Mouse (Mus musculus): ENCODE data around the gene Ube2d2b. TPM values are rescaled to one million over a fixed set of nuclear protein-coding genes. Genes with fewer than 3 reads are reported as not detected.

Ube2d2b gene
- polyA plus RNA-seq, 1 experiment from 2014 or later: 0.95 TPM

DNA sequence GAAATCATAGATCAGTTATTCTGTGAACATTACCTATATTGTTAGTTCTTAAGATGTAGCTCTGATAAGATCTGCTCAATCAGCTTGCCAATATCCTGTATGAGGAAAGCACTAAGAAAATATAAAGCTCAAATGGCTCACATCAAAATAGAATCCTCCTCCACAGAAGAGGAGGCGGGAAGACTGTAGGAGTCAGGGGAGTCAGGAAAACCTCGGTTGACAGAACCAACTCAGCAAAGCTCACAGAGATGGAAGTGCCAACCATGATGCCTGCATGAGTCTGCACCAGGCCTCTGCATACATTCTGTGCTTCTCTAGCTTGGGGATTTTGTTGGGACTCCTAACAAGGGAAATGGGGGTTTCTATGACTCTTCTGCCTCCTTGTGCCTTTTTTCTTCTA, 28.7 kb upstream of the Ube2d2b start:
- H3K27ac ChIP-seq (ENCODE audit: low read depth, low read length): no peak overlapping the region

DNA sequence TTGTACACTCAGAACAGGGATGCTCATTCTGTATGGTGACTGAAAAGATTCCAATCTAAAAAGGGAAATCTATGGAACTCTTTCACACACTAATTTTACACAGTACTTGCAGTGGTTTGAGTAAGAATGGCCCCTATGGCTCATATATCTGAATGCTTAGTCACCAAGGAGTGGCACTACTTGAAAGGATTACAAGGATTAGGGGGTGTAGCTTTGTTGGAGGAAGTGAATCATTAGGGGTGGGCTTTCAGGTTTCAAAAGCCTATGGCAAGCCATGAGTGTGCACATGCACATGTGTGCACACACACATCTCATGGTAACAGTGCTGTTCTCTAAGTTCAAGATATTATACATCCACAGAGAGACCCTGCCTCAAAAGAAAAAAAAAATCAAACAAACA, 27.3 kb upstream of the Ube2d2b start:
- H3K4me1 ChIP-seq (ENCODE audit: control insufficient read depth, insufficient read depth, low read length): no peaks in the 10 kb centered on the region
- no peak overlapping the region for H3K4me2 ChIP-seq (replicated peaks; ENCODE audit: low read depth, low read length)
- H3K9me3 ChIP-seq (ENCODE audit: control insufficient read depth, low read length): no peaks in the 10 kb centered on the region
- no peak for ATAC-seq (ENCODE audit: low FRiP score, low TSS enrichment)
- no peak overlapping the region for H3K4me3 ChIP-seq (ENCODE audit: low read length)
- no peak overlapping the region for H3K9ac ChIP-seq (ENCODE audit: low read depth, low read length)
- H3K27ac ChIP-seq (ENCODE audit: low read depth, low read length): no peak overlapping the region
- no peaks in the 10 kb centered on the region for H3K27me3 ChIP-seq (ENCODE audit: control insufficient read depth, insufficient read depth, low read length)
- H3K36me3 ChIP-seq (ENCODE audit: control insufficient read depth, insufficient read depth, low read length): peaks cover 14% of the 10 kb centered on the region; the same call in 1 of the 2 replicates

More for the DNA sequence above, 28.7 kb upstream of the Ube2d2b start:
- Histone ChIP-seq H3K4me1 (ENCODE audit: control insufficient read depth, insufficient read depth, low read length) (no peaks in the 10 kb centered on the region), H3K27me3 (ENCODE audit: control insufficient read depth, insufficient read depth, low read length) (no peaks in the 10 kb centered on the region), H3K36me3 (ENCODE audit: control insufficient read depth, insufficient read depth, low read length) (peaks cover 23% of the 10 kb centered on the region; the same call in 1 of the 2 replicates), H3K4me2 (replicated peaks; ENCODE audit: low read depth, low read length) (no peak overlapping the region), H3K9me3 (ENCODE audit: control insufficient read depth, low read length) (no peaks in the 10 kb centered on the region), H3K4me3 (ENCODE audit: low read length) (no peak overlapping the region), H3K9ac (ENCODE audit: low read depth, low read length) (no peak overlapping the region)
- WGBS: 73% methylated on average over 2 of the region's 2 CpGs
- no peak for ATAC-seq (ENCODE audit: low FRiP score, low TSS enrichment)

DNA sequence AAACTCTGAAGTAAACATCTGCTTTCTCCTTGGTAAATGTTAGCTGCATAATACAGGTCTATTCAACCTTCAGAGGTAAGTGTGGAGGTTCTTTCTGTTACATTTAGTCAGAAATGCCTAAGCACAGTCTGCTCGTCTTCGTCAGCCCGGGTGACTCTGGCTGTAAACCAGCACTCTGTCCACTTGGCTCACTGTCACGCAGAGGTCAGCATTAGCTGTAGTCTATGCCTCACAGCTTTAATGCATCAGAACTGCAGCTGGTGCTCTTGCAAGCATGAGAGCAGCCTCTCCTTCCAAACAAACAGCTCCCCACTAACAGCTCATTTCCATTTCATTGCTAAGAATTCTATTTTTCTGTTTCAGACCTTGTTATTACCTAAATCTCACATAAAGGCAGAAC, 22.4 kb upstream of the Ube2d2b start:
- Histone ChIP-seq H3K27me3 (ENCODE audit: control insufficient read depth, insufficient read depth, low read length) (no peaks in the 10 kb centered on the region), H3K36me3 (ENCODE audit: control insufficient read depth, insufficient read depth, low read length) (peaks cover 9% of the 10 kb centered on the region; the same call in 1 of the 2 replicates), H3K27ac (ENCODE audit: low read depth, low read length) (no peak overlapping the region), H3K9ac (ENCODE audit: low read depth, low read length) (no peak overlapping the region), H3K4me1 (ENCODE audit: control insufficient read depth, insufficient read depth, low read length) (no peaks in the 10 kb centered on the region), H3K4me3 (ENCODE audit: low read length) (no peak overlapping the region), H3K9me3 (ENCODE audit: control insufficient read depth, low read length) (no peaks in the 10 kb centered on the region), H3K4me2 (replicated peaks; ENCODE audit: low read depth, low read length) (no peak overlapping the region)
- no peak for ATAC-seq (ENCODE audit: low FRiP score, low TSS enrichment)
- 75% methylated on average over 4 of the region's 4 CpGs for WGBS

DNA sequence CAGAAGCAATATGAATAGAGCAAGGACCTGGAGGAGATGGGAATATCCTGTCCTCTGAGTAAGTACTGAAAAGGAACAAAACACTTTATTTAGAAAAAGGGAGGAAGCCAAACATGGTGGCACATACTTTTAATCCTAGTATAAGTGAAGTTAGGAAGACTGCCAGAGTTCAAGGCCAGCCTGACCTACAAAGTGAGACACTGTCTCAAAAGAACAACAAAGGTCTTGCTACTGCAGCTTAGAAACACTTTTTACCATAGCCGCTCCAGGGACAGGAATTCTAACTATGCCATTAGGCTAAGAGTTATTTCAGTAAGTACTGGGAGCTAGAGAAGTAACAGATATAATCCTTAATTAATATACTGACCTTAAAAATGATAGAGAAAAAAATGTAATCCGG, 15.2 kb upstream of the Ube2d2b start:
- H3K27ac ChIP-seq (ENCODE audit: low read depth, low read length): no peak overlapping the region
- H3K4me3 ChIP-seq (ENCODE audit: low read length): no peak overlapping the region
- no peaks in the 10 kb centered on the region for H3K27me3 ChIP-seq (ENCODE audit: control insufficient read depth, insufficient read depth, low read length)
- H3K9ac ChIP-seq (ENCODE audit: low read depth, low read length): no peak overlapping the region
- 85% methylated on average over 2 of the region's 2 CpGs for WGBS
- H3K4me2 ChIP-seq (replicated peaks; ENCODE audit: low read depth, low read length): no peak overlapping the region
- no peak for ATAC-seq (ENCODE audit: low FRiP score, low TSS enrichment)
- H3K4me1 ChIP-seq (ENCODE audit: control insufficient read depth, insufficient read depth, low read length): no peaks in the 10 kb centered on the region
- H3K9me3 ChIP-seq (ENCODE audit: control insufficient read depth, low read length): no peaks in the 10 kb centered on the region
- peaks cover 40% of the 10 kb centered on the region for H3K36me3 ChIP-seq (ENCODE audit: control insufficient read depth, insufficient read depth, low read length)

DNA sequence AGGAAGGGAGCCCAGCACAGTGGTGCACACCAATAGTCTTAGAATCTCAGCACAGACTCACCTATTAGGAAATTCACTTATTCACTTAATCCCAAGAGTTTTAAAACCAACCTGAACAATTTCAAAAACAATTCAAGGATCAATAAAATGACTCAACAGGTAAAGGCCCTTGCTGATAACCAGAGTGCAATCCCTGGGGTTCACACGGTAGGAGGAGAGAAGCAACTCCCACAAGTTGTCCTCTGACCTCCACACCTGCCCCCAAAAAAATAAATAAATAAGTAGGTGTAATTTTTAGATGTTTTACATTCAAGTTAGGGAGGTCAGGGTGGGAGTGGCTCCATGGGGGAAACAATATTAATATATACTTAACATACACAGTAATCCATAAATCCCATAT, 7.4 kb upstream of the Ube2d2b start:
- 77% methylated on average over 1 of the region's 1 CpGs for WGBS
- Histone ChIP-seq H3K4me2 (replicated peaks; ENCODE audit: low read depth, low read length) (no peak overlapping the region), H3K27me3 (ENCODE audit: control insufficient read depth, insufficient read depth, low read length) (no peaks in the 10 kb centered on the region), H3K9ac (ENCODE audit: low read depth, low read length) (no peak overlapping the region), H3K27ac (ENCODE audit: low read depth, low read length) (no peak overlapping the region), H3K4me1 (ENCODE audit: control insufficient read depth, insufficient read depth, low read length) (no peaks in the 10 kb centered on the region), H3K4me3 (ENCODE audit: low read length) (no peak overlapping the region), H3K9me3 (ENCODE audit: control insufficient read depth, low read length) (no peaks in the 10 kb centered on the region), H3K36me3 (ENCODE audit: control insufficient read depth, insufficient read depth, low read length) (peaks cover 5% of the 10 kb centered on the region; the same call in 1 of the 2 replicates)
- ATAC-seq (ENCODE audit: low FRiP score, low TSS enrichment): no peak

DNA sequence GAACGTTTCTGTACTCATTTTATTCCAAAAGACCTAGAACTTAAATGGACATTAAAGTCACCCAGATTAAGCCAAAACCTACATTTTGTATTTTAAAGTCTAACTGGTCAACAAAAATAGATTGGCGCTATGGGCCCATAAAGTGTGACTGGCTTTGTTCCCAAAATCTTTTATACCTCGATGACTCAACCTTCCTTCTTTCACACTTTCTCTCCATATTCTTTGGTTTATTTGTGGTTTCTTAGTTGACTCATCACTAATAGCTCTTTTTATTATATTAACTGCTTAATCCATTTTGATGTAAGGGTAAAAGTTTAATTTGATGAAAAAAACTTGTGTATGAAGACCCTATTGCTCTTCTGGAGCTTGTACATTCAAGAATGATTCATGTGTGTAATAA, 1.5 kb downstream of the Ube2d2b start:
- peaks cover 8% of the 10 kb centered on the region; the same call in 1 of the 2 replicates for H3K36me3 ChIP-seq (ENCODE audit: control insufficient read depth, insufficient read depth, low read length)
- no peak overlapping the region for H3K9ac ChIP-seq (ENCODE audit: low read depth, low read length)
- H3K9me3 ChIP-seq (ENCODE audit: control insufficient read depth, low read length): peaks cover 5% of the 10 kb centered on the region; the same call in 1 of the 2 replicates
- H3K4me3 ChIP-seq (ENCODE audit: low read length): no peak overlapping the region
- no peak overlapping the region for H3K27ac ChIP-seq (ENCODE audit: low read depth, low read length)
- H3K4me1 ChIP-seq (ENCODE audit: control insufficient read depth, insufficient read depth, low read length): no peaks in the 10 kb centered on the region
- H3K27me3 ChIP-seq (ENCODE audit: control insufficient read depth, insufficient read depth, low read length): no peaks in the 10 kb centered on the region
- 91% methylated on average over 3 of the region's 3 CpGs for WGBS
- ATAC-seq (ENCODE audit: low FRiP score, low TSS enrichment): no peak
- H3K4me2 ChIP-seq (replicated peaks; ENCODE audit: low read depth, low read length): no peak overlapping the region

DNA sequence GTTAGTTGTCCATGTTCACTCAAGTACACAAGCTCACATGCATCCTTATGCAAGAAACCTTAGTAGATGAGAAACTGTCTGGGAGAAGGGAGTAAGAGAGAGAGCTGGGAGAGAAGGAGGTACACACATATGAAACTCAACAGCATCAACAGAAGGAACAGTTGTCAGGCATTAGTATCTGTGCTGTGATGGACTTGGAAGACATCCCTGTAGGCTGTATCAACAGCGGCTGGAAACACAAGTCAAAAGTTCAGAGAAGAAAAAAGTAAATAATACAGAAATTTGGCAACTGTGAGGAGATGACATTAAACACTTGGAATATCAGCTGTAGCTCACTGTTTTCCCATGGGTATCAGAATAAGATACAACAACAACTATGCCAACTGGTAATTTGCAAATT, 4.4 kb downstream of the Ube2d2b start:
- Histone ChIP-seq H3K4me2 (replicated peaks; ENCODE audit: low read depth, low read length) (no peak overlapping the region), H3K27me3 (ENCODE audit: control insufficient read depth, insufficient read depth, low read length) (no peaks in the 10 kb centered on the region), H3K36me3 (ENCODE audit: control insufficient read depth, insufficient read depth, low read length) (peaks cover 8% of the 10 kb centered on the region; the same call in 1 of the 2 replicates), H3K9me3 (ENCODE audit: control insufficient read depth, low read length) (peaks cover 5% of the 10 kb centered on the region; the same call in 1 of the 2 replicates), H3K27ac (ENCODE audit: low read depth, low read length) (no peak overlapping the region), H3K4me3 (ENCODE audit: low read length) (no peak overlapping the region), H3K4me1 (ENCODE audit: control insufficient read depth, insufficient read depth, low read length) (no peaks in the 10 kb centered on the region), H3K9ac (ENCODE audit: low read depth, low read length) (no peak overlapping the region)
- no peak for ATAC-seq (ENCODE audit: low FRiP score, low TSS enrichment)
- 79% methylated on average over 1 of the region's 1 CpGs for WGBS

DNA sequence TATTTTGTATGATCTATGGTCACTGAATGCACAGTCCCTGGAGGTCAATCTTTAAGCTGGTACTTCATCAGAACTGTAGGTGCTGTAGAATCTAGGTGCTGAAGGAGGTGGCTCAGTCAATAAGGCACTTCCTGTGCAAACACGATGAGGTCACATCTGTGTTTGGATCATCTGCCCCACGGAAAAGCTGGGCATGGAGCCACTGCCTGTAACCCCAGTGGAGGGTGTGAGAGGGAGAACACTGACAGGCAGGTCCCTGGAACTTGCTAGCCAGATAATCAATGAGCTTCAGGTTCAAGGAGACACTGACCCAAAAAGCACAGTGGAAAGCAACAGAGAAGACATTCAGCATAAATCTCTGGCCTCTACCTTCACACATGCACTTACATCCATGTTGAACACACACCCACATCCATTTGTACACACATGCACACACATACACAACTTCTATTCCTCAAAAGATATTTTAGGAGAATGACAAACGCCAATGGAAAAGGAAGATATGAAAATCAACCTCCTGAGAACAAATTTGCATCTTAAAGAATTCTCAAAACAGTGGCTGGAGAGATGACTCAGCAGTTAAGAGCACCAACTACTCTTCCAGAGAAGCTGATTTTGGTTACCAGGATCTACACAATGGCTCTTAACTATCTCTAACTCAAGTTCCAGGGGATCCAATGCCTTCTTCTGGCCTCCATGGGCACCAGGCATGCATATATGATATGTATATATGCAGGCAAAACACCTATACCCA, 9.2 kb downstream of the Ube2d2b start:
- H3K27ac ChIP-seq (ENCODE audit: low read depth, low read length): no peak overlapping the region
- H3K36me3 ChIP-seq (ENCODE audit: control insufficient read depth, insufficient read depth, low read length): peaks cover 6% of the 10 kb centered on the region; the same call in 1 of the 2 replicates
- no peak overlapping the region for H3K9ac ChIP-seq (ENCODE audit: low read depth, low read length)
- no peaks in the 10 kb centered on the region for H3K4me1 ChIP-seq (ENCODE audit: control insufficient read depth, insufficient read depth, low read length)
- H3K9me3 ChIP-seq (ENCODE audit: control insufficient read depth, low read length): no peaks in the 10 kb centered on the region
- 69% methylated on average over 3 of the region's 3 CpGs for WGBS
- H3K4me3 ChIP-seq (ENCODE audit: low read length): no peak overlapping the region
- H3K27me3 ChIP-seq (ENCODE audit: control insufficient read depth, insufficient read depth, low read length): no peaks in the 10 kb centered on the region
- H3K4me2 ChIP-seq (replicated peaks; ENCODE audit: low read depth, low read length): no peak overlapping the region
- no peak for ATAC-seq (ENCODE audit: low FRiP score, low TSS enrichment)

DNA sequence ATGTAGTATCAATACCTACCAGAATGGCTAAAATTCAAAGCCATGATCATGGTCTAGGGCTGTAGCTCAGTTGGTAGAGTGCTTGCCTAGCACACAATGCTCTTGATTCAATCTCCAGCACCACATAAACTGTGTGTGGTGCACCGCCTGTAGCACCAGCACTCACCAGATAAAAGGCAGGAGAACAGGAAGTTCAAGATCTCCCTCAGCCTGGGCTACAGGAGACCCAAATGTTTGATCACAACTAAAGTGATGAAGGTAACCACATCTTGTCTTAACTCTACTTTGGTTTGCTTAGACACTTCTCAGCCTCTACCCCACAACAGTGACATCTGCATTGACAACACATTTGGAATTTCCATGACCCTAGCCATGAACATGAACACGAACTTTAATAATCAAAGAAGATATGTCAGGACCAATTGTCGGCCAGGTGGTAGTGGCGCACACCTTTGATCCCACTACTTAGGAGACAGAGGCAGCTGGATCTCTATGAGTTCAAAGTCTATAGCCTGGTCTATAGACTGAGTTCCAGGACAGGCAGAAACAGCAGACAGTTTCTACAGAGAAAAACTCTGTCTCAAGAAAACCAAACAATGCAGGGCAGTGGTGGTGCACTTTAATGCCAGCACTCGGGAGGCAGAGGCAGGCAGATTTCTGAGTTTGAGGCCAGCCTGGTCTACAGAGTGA, 10.8 kb downstream of the Ube2d2b start:
- ATAC-seq (ENCODE audit: low FRiP score, low TSS enrichment): no peak
- WGBS: 94% methylated on average over 5 of the region's 5 CpGs
- no peak overlapping the region for H3K4me3 ChIP-seq (ENCODE audit: low read length)

More for the DNA sequence above, 10.8 kb downstream of the Ube2d2b start:
- H3K9me3 ChIP-seq (ENCODE audit: control insufficient read depth, low read length): no peaks in the 10 kb centered on the region
- H3K27me3 ChIP-seq (ENCODE audit: control insufficient read depth, insufficient read depth, low read length): no peaks in the 10 kb centered on the region
- no peak overlapping the region for H3K4me2 ChIP-seq (replicated peaks; ENCODE audit: low read depth, low read length)
- H3K9ac ChIP-seq (ENCODE audit: low read depth, low read length): no peak overlapping the region
- H3K27ac ChIP-seq (ENCODE audit: low read depth, low read length): no peak overlapping the region
- peaks cover 6% of the 10 kb centered on the region; the same call in 1 of the 2 replicates for H3K36me3 ChIP-seq (ENCODE audit: control insufficient read depth, insufficient read depth, low read length)
- H3K4me1 ChIP-seq (ENCODE audit: control insufficient read depth, insufficient read depth, low read length): no peaks in the 10 kb centered on the region
